Mouse (Mus musculus): ENCODE results near the gene Aplf. TPM values are rescaled to one million over a fixed set of nuclear protein-coding genes. Genes with fewer than 3 reads are reported as not detected.
"Not testable (repeated sequence)": the region's sequence is repeated elsewhere in the genome, so short reads cannot be mapped to it uniquely, and the experiment has no call there.

The Aplf gene
- total RNA-seq, 2 experiments from 2014 or later = 33.8 to 61.1 TPM

- ATAC-seq (replicated peaks; ENCODE audit: low FRiP score, low TSS enrichment, poor library complexity, severe bottlenecking) = no peak
These were observed 33.8 kb downstream of the Aplf start for GRCm38 (mm10) chr6:87638134-87638660.

- ATAC-seq (replicated peaks; ENCODE audit: low FRiP score, low TSS enrichment, poor library complexity, severe bottlenecking) = no peak
These were observed 39.8 kb downstream of the Aplf start for GRCm38 (mm10) chr6:87632176-87632575.

GRCm38 (mm10) chr6:87628936-87629335 is 43.1 kb downstream of the Aplf start:
- ATAC-seq (replicated peaks; ENCODE audit: low FRiP score, low TSS enrichment, poor library complexity, severe bottlenecking) = not testable (repeated sequence)

GRCm38 (mm10) chr6:87623151-87623550 is 48.8 kb downstream of the Aplf start:
- no peak for ATAC-seq (replicated peaks; ENCODE audit: low FRiP score, low TSS enrichment, poor library complexity, severe bottlenecking)

GRCm38 (mm10) chr6:87621281-87621680 is 50.7 kb downstream of the Aplf start:
- ATAC-seq (replicated peaks; ENCODE audit: low FRiP score, low TSS enrichment, poor library complexity, severe bottlenecking) = no peak

GRCm38 (mm10) chr6:87618021-87618420 is 54.0 kb downstream of the Aplf start:
- no peak for ATAC-seq (replicated peaks; ENCODE audit: low FRiP score, low TSS enrichment, poor library complexity, severe bottlenecking)

- ATAC-seq (replicated peaks; ENCODE audit: low FRiP score, low TSS enrichment, poor library complexity, severe bottlenecking) = no peak
These were observed 56.3 kb downstream of the Aplf start for GRCm38 (mm10) chr6:87615696-87616083.

- peak; percentile 79 for ATAC-seq (replicated peaks; ENCODE audit: low FRiP score, low TSS enrichment, poor library complexity, severe bottlenecking)
These were observed 56.9 kb downstream of the Aplf start for GRCm38 (mm10) chr6:87614794-87615695.

- ATAC-seq (replicated peaks; ENCODE audit: low FRiP score, low TSS enrichment, poor library complexity, severe bottlenecking) = no peak
These were observed 72.2 kb downstream of the Aplf start for GRCm38 (mm10) chr6:87599825-87600224.

GRCm38 (mm10) chr6:87597116-87597833 is 74.7 kb downstream of the Aplf start:
- ATAC-seq (replicated peaks; ENCODE audit: low FRiP score, low TSS enrichment, poor library complexity, severe bottlenecking) = no peak

GRCm38 (mm10) chr6:87594188-87594587 is 77.8 kb downstream of the Aplf start:
- ATAC-seq (replicated peaks; ENCODE audit: low FRiP score, low TSS enrichment, poor library complexity, severe bottlenecking) = no peak

- peak; percentile 87 for ATAC-seq (replicated peaks; ENCODE audit: low FRiP score, low TSS enrichment, poor library complexity, severe bottlenecking)
These were observed 81.4 kb downstream of the Aplf start, which contains the start of gene Prokr1 for GRCm38 (mm10) chr6:87590394-87591281. Gene Prokr1, minus strand, starts transcription at chr6:87590743.

GRCm38 (mm10) chr6:87589718-87590393 is 82.1 kb downstream of the Aplf start:
- 0 out of 2 replicates have a peak, but pooled peaks have one; percentile 15 for ATAC-seq (replicated peaks; ENCODE audit: low FRiP score, low TSS enrichment, poor library complexity, severe bottlenecking)

- ATAC-seq (replicated peaks; ENCODE audit: low FRiP score, low TSS enrichment, poor library complexity, severe bottlenecking) = no peak
These were observed 88.0 kb downstream of the Aplf start for GRCm38 (mm10) chr6:87583991-87584390.

- ATAC-seq (replicated peaks; ENCODE audit: low FRiP score, low TSS enrichment, poor library complexity, severe bottlenecking) = peak; percentile 94
These were observed 88.8 kb downstream of the Aplf start for GRCm38 (mm10) chr6:87583183-87583611.

- no peak for ATAC-seq (replicated peaks; ENCODE audit: low FRiP score, low TSS enrichment, poor library complexity, severe bottlenecking)
These were observed 89.5 kb downstream of the Aplf start for GRCm38 (mm10) chr6:87582456-87582855.

- no peak for ATAC-seq (replicated peaks; ENCODE audit: low FRiP score, low TSS enrichment, poor library complexity, severe bottlenecking)
These were observed 90.4 kb downstream of the Aplf start for GRCm38 (mm10) chr6:87581581-87581980.

GRCm38 (mm10) chr6:87581071-87581470 is 90.9 kb downstream of the Aplf start:
- no peak for ATAC-seq (replicated peaks; ENCODE audit: low FRiP score, low TSS enrichment, poor library complexity, severe bottlenecking)

Data from megakaryocyte-erythroid progenitor cell, adult 5-6 weeks (primary cell).